Mouse (Mus musculus): ENCODE data around the gene Stk40.
A peak's percentile ranks its signal among the peaks of the same experiment; 100 is the strongest.
"Not testable (repeated sequence)": the region's sequence is repeated elsewhere in the genome, so short reads cannot be mapped to it uniquely, and the experiment has no call there.

Gene Stk40

GRCm38 (mm10) chr4:126155183-126155582, 51.4 kb downstream of the Stk40 start:
- no peak for DNase-seq (ENCODE audit: extremely low read depth, low read depth)

- no peak for DNase-seq (ENCODE audit: extremely low read depth, low read depth)
Observed at GRCm38 (mm10) chr4:126155869-126156268, 52.1 kb downstream of the Stk40 start.

GRCm38 (mm10) chr4:126156617-126157016, 52.9 kb downstream of the Stk40 start:
- DNase-seq (ENCODE audit: extremely low read depth, low read depth): no peak

GRCm38 (mm10) chr4:126157562-126157961, 53.8 kb downstream of the Stk40 start:
- no peak for DNase-seq (ENCODE audit: extremely low read depth, low read depth)

GRCm38 (mm10) chr4:126159455-126159854, 55.7 kb downstream of the Stk40 start:
- no peak for DNase-seq (ENCODE audit: extremely low read depth, low read depth)

- DNase-seq (ENCODE audit: extremely low read depth, low read depth): no peak
Observed at GRCm38 (mm10) chr4:126160981-126161380, 57.2 kb downstream of the Stk40 start.

- DNase-seq (ENCODE audit: extremely low read depth, low read depth): no peak
Observed at GRCm38 (mm10) chr4:126161456-126161855, 57.7 kb downstream of the Stk40 start.

- no peak for DNase-seq (ENCODE audit: extremely low read depth, low read depth)
Observed at GRCm38 (mm10) chr4:126161986-126162385, 58.2 kb downstream of the Stk40 start.

GRCm38 (mm10) chr4:126162544-126163066, 58.8 kb downstream of the Stk40 start:
- peak; percentile 67 for DNase-seq (ENCODE audit: extremely low read depth, low read depth)

- no peak for DNase-seq (ENCODE audit: extremely low read depth, low read depth)
Observed at GRCm38 (mm10) chr4:126163067-126163659, 59.4 kb downstream of the Stk40 start, which contains the start of gene Sh3d21. Gene Sh3d21 (minus strand): TSS chr4:126163491.

- no peak for DNase-seq (ENCODE audit: extremely low read depth, low read depth)
Observed at GRCm38 (mm10) chr4:126163685-126164084, 59.9 kb downstream of the Stk40 start.

- DNase-seq (ENCODE audit: extremely low read depth, low read depth): not testable (repeated sequence)
Observed at GRCm38 (mm10) chr4:126165092-126165491, 61.3 kb downstream of the Stk40 start.

- DNase-seq (ENCODE audit: extremely low read depth, low read depth): no peak
Observed at GRCm38 (mm10) chr4:126166084-126166483, 62.3 kb downstream of the Stk40 start.

GRCm38 (mm10) chr4:126168851-126169250, 65.1 kb downstream of the Stk40 start:
- no peak for DNase-seq (ENCODE audit: extremely low read depth, low read depth)

GRCm38 (mm10) chr4:126170737-126171136, 67.0 kb downstream of the Stk40 start:
- DNase-seq (ENCODE audit: extremely low read depth, low read depth): not testable (repeated sequence)

GRCm38 (mm10) chr4:126173800-126174199, 70.0 kb downstream of the Stk40 start:
- no peak for DNase-seq (ENCODE audit: extremely low read depth, low read depth)

GRCm38 (mm10) chr4:126175980-126176379, 72.2 kb downstream of the Stk40 start:
- DNase-seq (ENCODE audit: extremely low read depth, low read depth): not testable (repeated sequence)

- no peak for DNase-seq (ENCODE audit: extremely low read depth, low read depth)
Observed at GRCm38 (mm10) chr4:126181170-126181957, 77.6 kb downstream of the Stk40 start.

- DNase-seq (ENCODE audit: extremely low read depth, low read depth): no peak
Observed at GRCm38 (mm10) chr4:126183034-126183433, 79.3 kb downstream of the Stk40 start.

GRCm38 (mm10) chr4:126187096-126187495, 83.3 kb downstream of the Stk40 start:
- DNase-seq (ENCODE audit: extremely low read depth, low read depth): no peak

Measured in MEL-GATA-1-ER (cell line).